ENCODE assay signal across 9 mouse cellular contexts in genomic region chr13:98810143-98810542, GRCm38 (mm10). TPM values are rescaled to one million over a fixed set of nuclear protein-coding genes. Genes with fewer than 3 reads are reported as not detected.
DNase-seq lines count a peak whose midpoint lies in the region; ATAC-seq and TF ChIP-seq lines count a peak whose summit lies in the region.
"Had no signal": no experiment of that assay in that cellular context is flagged by ENCODE, and none has a peak within 500 bp of the region (broad histone marks: within the 10 kb centered on the region; RNA-seq: fewer than 3 reads in every experiment).

No protein-coding gene starts in this region.

- no peak for TF ChIP-seq CTCF in midbrain, postnatal 0 days (IDR thresholded peaks at IDR 0.05)

- H3K27ac ChIP-seq in forebrain, embryonic 12.5 days, result 0 out of 2 replicates have a peak overlapping the region, but pooled peaks have one; percentile 13
- H3K27ac ChIP-seq in forebrain, embryonic 14.5 days (ENCODE audit: low read depth, low read length), result no peak overlapping the region
- H3K27ac ChIP-seq in liver, embryonic 11.5 days (ENCODE audit: low read depth, low read length), result peak overlapping the region; percentile 90
- no peak overlapping the region for H3K27ac ChIP-seq in midbrain, postnatal 0 days (ENCODE audit: low read depth, low read length)

- no peak overlapping the region for H3K4me3 ChIP-seq in forebrain, embryonic 12.5 days (replicated peaks)
- H3K4me3 ChIP-seq in forebrain, embryonic 14.5 days (ENCODE audit: low read depth, low read length), result no peak overlapping the region
- H3K4me3 ChIP-seq in liver, embryonic 11.5 days (ENCODE audit: low read depth, low read length), result peak overlapping the region; percentile 26; the same call in 1 of the 2 replicates
- no peak overlapping the region for H3K4me3 ChIP-seq in midbrain, postnatal 0 days (ENCODE audit: low read depth, low read length)

- H3K4me1 ChIP-seq in forebrain, embryonic 12.5 days, result peaks cover 3% of the 10 kb centered on the region
- peaks cover 3% of the 10 kb centered on the region; the same call in 1 of the 2 replicates for H3K4me1 ChIP-seq in forebrain, embryonic 14.5 days (ENCODE audit: control insufficient read depth, insufficient read depth, low read length)
- peaks cover 13% of the 10 kb centered on the region for H3K4me1 ChIP-seq in liver, embryonic 11.5 days (replicated peaks; ENCODE audit: control insufficient read depth, insufficient read depth, low read length)
- H3K4me1 ChIP-seq in midbrain, postnatal 0 days (ENCODE audit: insufficient read depth, low read length), result no peaks in the 10 kb centered on the region

- H3K4me2 ChIP-seq in forebrain, embryonic 12.5 days, result no peak overlapping the region
- no peak overlapping the region for H3K4me2 ChIP-seq in forebrain, embryonic 14.5 days (ENCODE audit: low read length)
- peak overlapping the region; percentile 69 for H3K4me2 ChIP-seq in liver, embryonic 11.5 days
- no peak overlapping the region for H3K4me2 ChIP-seq in midbrain, postnatal 0 days (ENCODE audit: low read depth, low read length, poor library complexity, severe bottlenecking)

- no peak for DNase-seq in forebrain, embryonic 14.5 days (ENCODE audit: low spot score)
- peak; percentile 26 to 51 for DNase-seq in spleen, postnatal 10 days (ENCODE audit: low spot score in 2 of 2)
- DNase-seq in spleen, postnatal 14 days (ENCODE audit: low spot score in 2 of 2), result no peak
- no peak for DNase-seq in liver, embryonic 11.5 days (ENCODE audit: low spot score)
- no peak for DNase-seq in ovary, adult 18-20 months (ENCODE audit: low spot score)
- DNase-seq in midbrain, postnatal 0 days (ENCODE audit: low spot score), result no peak
- no peak for DNase-seq in thymus, postnatal 4 days
- DNase-seq: gastrocnemius, postnatal 36 days had no signal

- no peaks in the 10 kb centered on the region for H3K9me3 ChIP-seq in forebrain, embryonic 12.5 days
- no peaks in the 10 kb centered on the region for H3K9me3 ChIP-seq in forebrain, embryonic 14.5 days (replicated peaks; ENCODE audit: control insufficient read depth, low read length)
- no peaks in the 10 kb centered on the region for H3K9me3 ChIP-seq in liver, embryonic 11.5 days (ENCODE audit: control insufficient read depth, low read length)
- H3K9me3 ChIP-seq in midbrain, postnatal 0 days (ENCODE audit: low read length), result no peaks in the 10 kb centered on the region

- H3K27me3 ChIP-seq in forebrain, embryonic 12.5 days, result no peaks in the 10 kb centered on the region
- H3K27me3 ChIP-seq in forebrain, embryonic 14.5 days (replicated peaks; ENCODE audit: control insufficient read depth, insufficient read depth, low read length), result no peaks in the 10 kb centered on the region
- H3K27me3 ChIP-seq in liver, embryonic 11.5 days (replicated peaks; ENCODE audit: control insufficient read depth, insufficient read depth, low read length), result no peaks in the 10 kb centered on the region
- no peaks in the 10 kb centered on the region for H3K27me3 ChIP-seq in midbrain, postnatal 0 days (ENCODE audit: insufficient read depth, low read length)

- no peak for ATAC-seq in forebrain, embryonic 12.5 days (ENCODE audit: low FRiP score)
- no peak for ATAC-seq in forebrain, embryonic 14.5 days
- peak; percentile 81 for ATAC-seq in liver, embryonic 11.5 days (replicated peaks; ENCODE audit: low FRiP score)
- ATAC-seq in midbrain, postnatal 0 days (ENCODE audit: low FRiP score), result no peak

- WGBS in forebrain, embryonic 12.5 days, result 84% methylated on average over 6 of the region's 6 CpGs
- 84% methylated on average over 6 of the region's 6 CpGs for WGBS in forebrain, embryonic 14.5 days
- 35% methylated on average over 6 of the region's 6 CpGs for WGBS in liver, embryonic 11.5 days
- WGBS in midbrain, postnatal 0 days, result 63% methylated on average over 6 of the region's 6 CpGs

- H3K36me3 ChIP-seq in forebrain, embryonic 12.5 days (replicated peaks), result peaks cover under 1% of the 10 kb centered on the region; the same call in 1 of the 2 replicates
- no peaks in the 10 kb centered on the region; the same call in 1 of the 2 replicates for H3K36me3 ChIP-seq in forebrain, embryonic 14.5 days (ENCODE audit: control insufficient read depth, insufficient read depth, low read length)
- H3K36me3 ChIP-seq in liver, embryonic 11.5 days (ENCODE audit: control insufficient read depth, insufficient read depth, low read length), result no peaks in the 10 kb centered on the region
- no peaks in the 10 kb centered on the region for H3K36me3 ChIP-seq in midbrain, postnatal 0 days (ENCODE audit: insufficient read depth, low read length)

- no peak overlapping the region for H3K9ac ChIP-seq in forebrain, embryonic 12.5 days
- H3K9ac ChIP-seq in forebrain, embryonic 14.5 days (ENCODE audit: low read length), result no peak overlapping the region
- H3K9ac ChIP-seq in liver, embryonic 11.5 days (ENCODE audit: low read depth, low read length), result no peak overlapping the region; the same call in 1 of the 2 replicates
- no peak overlapping the region for H3K9ac ChIP-seq in midbrain, postnatal 0 days (replicated peaks; ENCODE audit: low read length, poor library complexity, severe bottlenecking)

RNA-seq across cellular contexts. Expression of gene Fcho2, which starts 5.1 kb away (rescaled TPM):
- 32.4 and 36.6 TPM in 2 replicates for polyA plus RNA-seq in forebrain, embryonic 12.5 days (2016; fragmentation: Nextera tagmentation; extraction: Ambion mirVana)
- 14.7 and 19.8 TPM in 2 replicates for polyA plus RNA-seq in forebrain, embryonic 14.5 days (2014; fragmentation: Nextera tagmentation; extraction: Ambion mirVana)
- polyA plus RNA-seq in liver, embryonic 11.5 days (2014; fragmentation: Nextera tagmentation; extraction: Ambion mirVana), result 23.7 and 25.3 TPM in 2 replicates
- 16.4 and 27.0 TPM in 2 replicates for total RNA-seq in midbrain, postnatal 0 days (2014; rRNA removed)
- polyA plus RNA-seq in midbrain, postnatal 0 days (2015; fragmentation: Nextera tagmentation; extraction: Ambion mirVana), result 12.9 and 15.1 TPM in 2 replicates

Comparison
In these comparisons a context has a peak if more than half of its experiments do, and no peak if none do; other contexts are left out.
1. H3K27ac ChIP-seq: peak in forebrain, embryonic 12.5 days (single experiment) and liver, embryonic 11.5 days (single experiment); none in forebrain, embryonic 14.5 days (single experiment) and midbrain, postnatal 0 days (single experiment).
2. DNase-seq: peak in spleen, postnatal 10 days (2 of 2); none in forebrain, embryonic 14.5 days (single experiment), spleen, postnatal 14 days (0 of 2), liver, embryonic 11.5 days (single experiment), ovary, adult 18-20 months (single experiment), midbrain, postnatal 0 days (single experiment) and thymus, postnatal 4 days (single experiment).